Mouse (Mus musculus) embryonic facial prominence, embryonic 13.5 days (tissue): ENCODE data around the gene Tbkbp1. TPM values are rescaled to one million over a fixed set of nuclear protein-coding genes. Genes with fewer than 3 reads are reported as not detected.

ENCODE experiments used
- ATAC-seq: fragments of 200-750 bp; cut with Nextera tagmentation; 2 replicates; pipeline ENCODE4 v1.8.0; 2017; ENCODE audit warnings: low read depth; ENCODE audit not compliant: insufficient number of reproducible peaks, insufficient read depth, low FRiP score, low TSS enrichment
- H3K27ac ChIP-seq: fragments of 300-500 bp; sonication (generic); 2 replicates; pipeline ENCODE4 v1.5.1; 2015; ENCODE audit warnings: moderate library complexity, mild to moderate bottlenecking, inconsistent platforms
- H3K27me3 ChIP-seq: fragments of 300-500 bp; sonication (generic); 2 replicates; pipeline ENCODE4 v1.6.1; 2015; ENCODE audit warnings: mild to moderate bottlenecking, inconsistent platforms
- H3K36me3 ChIP-seq: fragments of 300-500 bp; sonication (generic); 2 replicates; pipeline ENCODE4 v1.6.1; 2015; ENCODE audit warnings: mild to moderate bottlenecking, inconsistent platforms
- H3K4me1 ChIP-seq: fragments of 300-500 bp; sonication (generic); 2 replicates; pipeline ENCODE4 v1.6.1; 2015; ENCODE audit warnings: inconsistent platforms
- H3K4me2 ChIP-seq: fragments of 300-500 bp; sonication (generic); 2 replicates; pipeline ENCODE4 v1.6.1; 2015; ENCODE audit warnings: moderate library complexity, mild to moderate bottlenecking, inconsistent platforms
- H3K4me3 ChIP-seq: fragments of 300-500 bp; sonication (generic); 2 replicates; pipeline ENCODE4 v1.5.1; 2015; ENCODE audit warnings: mild to moderate bottlenecking, inconsistent platforms
- H3K9ac ChIP-seq: fragments of 300-500 bp; sonication (generic); 2 replicates; pipeline ENCODE4 v1.6.1; 2015; ENCODE audit warnings: mild to moderate bottlenecking, inconsistent platforms
- H3K9me3 ChIP-seq: fragments of 300-500 bp; sonication (generic); 2 replicates; pipeline ENCODE4 v1.6.1; 2016; ENCODE audit warnings: inconsistent platforms
- WGBS: fragments of 180-500 bp; shearing (Covaris S2); methylation state at CpG from one replicate; pipeline ENCODE4 v1.1.7; 2015; ENCODE audit warnings: mixed read lengths; 5-methylcytosine and 5-hydroxymethylcytosine counted together
- polyA plus RNA-seq: library from polyadenylated mRNA; unstranded; fragments of >200 nt; fragmentation: Nextera tagmentation; extraction: Ambion mirVana; gene quantifications from 2 replicates; pipeline ENCODE4 v1.2.1, GENCODE M21; 2015

The Tbkbp1 gene
- polyA plus RNA-seq, 1 experiment from 2014 or later: 8.5 TPM

GRCm38 (mm10) chr11:97124266-97125036 is 26.8 kb downstream of the Tbkbp1 start:
- peaks cover 42% of the 10 kb centered on the region for H3K4me1 ChIP-seq
- H3K9ac ChIP-seq: no peak overlapping the region
- H3K27ac ChIP-seq: no peak overlapping the region
- no peaks in the 10 kb centered on the region for H3K36me3 ChIP-seq
- H3K4me2 ChIP-seq: no peak overlapping the region
- ATAC-seq: no peak
- H3K27me3 ChIP-seq: peaks cover 13% of the 10 kb centered on the region
- 44% methylated on average over 10 of the region's 10 CpGs for WGBS
- no peak overlapping the region for H3K4me3 ChIP-seq
- no peaks in the 10 kb centered on the region for H3K9me3 ChIP-seq

- Histone ChIP-seq H3K36me3 (no peaks in the 10 kb centered on the region), H3K4me3 (no peak overlapping the region), H3K9ac (no peak overlapping the region), H3K27me3 (peaks cover 24% of the 10 kb centered on the region), H3K4me2 (no peak overlapping the region; the same call in 1 of the 2 replicates), H3K27ac (no peak overlapping the region), H3K4me1 (peaks cover 35% of the 10 kb centered on the region), H3K9me3 (no peaks in the 10 kb centered on the region)
- 10% methylated on average over 11 of the region's 11 CpGs for WGBS
- ATAC-seq: no peak
Measured at GRCm38 (mm10) chr11:97123282-97123890, 27.9 kb downstream of the Tbkbp1 start.

GRCm38 (mm10) chr11:97120641-97121040 is 30.7 kb downstream of the Tbkbp1 start:
- no peak overlapping the region for H3K4me3 ChIP-seq
- H3K9me3 ChIP-seq: no peaks in the 10 kb centered on the region
- H3K4me1 ChIP-seq: peaks cover 18% of the 10 kb centered on the region
- no peaks in the 10 kb centered on the region for H3K36me3 ChIP-seq
- ATAC-seq: no peak
- no peak overlapping the region for H3K4me2 ChIP-seq
- H3K9ac ChIP-seq: peak overlapping the region; percentile 46; the same call in 1 of the 2 replicates
- H3K27me3 ChIP-seq: peaks cover 41% of the 10 kb centered on the region
- no peak overlapping the region for H3K27ac ChIP-seq
- WGBS: 49% methylated on average over 3 of the region's 3 CpGs

- no peak overlapping the region for H3K9ac ChIP-seq
- H3K4me3 ChIP-seq: no peak overlapping the region
- no peak overlapping the region for H3K27ac ChIP-seq
- H3K4me2 ChIP-seq: no peak overlapping the region
- no peak for ATAC-seq
- no peaks in the 10 kb centered on the region for H3K36me3 ChIP-seq
- peaks cover 45% of the 10 kb centered on the region for H3K27me3 ChIP-seq
- peaks cover 22% of the 10 kb centered on the region for H3K4me1 ChIP-seq
- WGBS: 46% methylated on average over 10 of the region's 10 CpGs
- no peaks in the 10 kb centered on the region for H3K9me3 ChIP-seq
Measured at GRCm38 (mm10) chr11:97120221-97120620, 31.1 kb downstream of the Tbkbp1 start.

- H3K4me3 ChIP-seq: peak overlapping the region; percentile 48; the same call in 1 of the 2 replicates
- peak overlapping the region; percentile 81 for H3K4me2 ChIP-seq
- 7% methylated on average over 11 of the region's 11 CpGs for WGBS
- H3K9me3 ChIP-seq: no peaks in the 10 kb centered on the region
- H3K27me3 ChIP-seq: peaks cover 78% of the 10 kb centered on the region
- H3K36me3 ChIP-seq: no peaks in the 10 kb centered on the region
- no peak for ATAC-seq
- no peak overlapping the region for H3K27ac ChIP-seq
- no peak overlapping the region for H3K9ac ChIP-seq
- peaks cover 32% of the 10 kb centered on the region for H3K4me1 ChIP-seq
Measured at GRCm38 (mm10) chr11:97115797-97116196, 35.5 kb downstream of the Tbkbp1 start.

GRCm38 (mm10) chr11:97114671-97115601 is 36.4 kb downstream of the Tbkbp1 start, which contains the start of gene Tbx21:
Tbx21 (minus strand) TSS chr11:97115331.
- H3K4me2 ChIP-seq: peak within 1 kb of the TSS; percentile 81
- H3K4me1 ChIP-seq: peaks cover 25% of the 10 kb centered on the region
- H3K36me3 ChIP-seq: no peaks in the 10 kb centered on the region
- H3K4me3 ChIP-seq: peak within 1 kb of the TSS; percentile 48
- WGBS: under 1% methylated on average over 81 of the region's 87 CpGs
- no peaks in the 10 kb centered on the region for H3K9me3 ChIP-seq
- peak within 1 kb of the TSS; percentile 64 for H3K9ac ChIP-seq
- H3K27me3 ChIP-seq: peaks cover 76% of the 10 kb centered on the region
- H3K27ac ChIP-seq: no peak within 1 kb of the TSS
- ATAC-seq: no peak

- no peak for ATAC-seq
Measured at GRCm38 (mm10) chr11:97112519-97113125, 38.7 kb downstream of the Tbkbp1 start.

GRCm38 (mm10) chr11:97108976-97109375 is 42.3 kb downstream of the Tbkbp1 start:
- Histone ChIP-seq H3K4me2 (no peak overlapping the region), H3K27me3 (peaks cover 25% of the 10 kb centered on the region), H3K9ac (no peak overlapping the region), H3K4me1 (peaks cover 6% of the 10 kb centered on the region; the same call in 1 of the 2 replicates), H3K36me3 (no peaks in the 10 kb centered on the region), H3K27ac (no peak overlapping the region), H3K4me3 (no peak overlapping the region), H3K9me3 (no peaks in the 10 kb centered on the region)
- WGBS: 74% methylated on average over 16 of the region's 16 CpGs
- ATAC-seq: no peak

More at GRCm38 (mm10) chr11:97112519-97113125, 38.7 kb downstream of the Tbkbp1 start:
- Histone ChIP-seq H3K4me2 (no peak overlapping the region), H3K9me3 (no peaks in the 10 kb centered on the region), H3K27ac (no peak overlapping the region), H3K4me3 (no peak overlapping the region), H3K27me3 (peaks cover 61% of the 10 kb centered on the region), H3K4me1 (peaks cover 25% of the 10 kb centered on the region), H3K9ac (no peak overlapping the region), H3K36me3 (no peaks in the 10 kb centered on the region)
- 82% methylated on average over 9 of the region's 9 CpGs for WGBS

- Histone ChIP-seq H3K36me3 (no peaks in the 10 kb centered on the region), H3K4me3 (no peak overlapping the region), H3K27me3 (peaks cover 18% of the 10 kb centered on the region), H3K9me3 (no peaks in the 10 kb centered on the region), H3K4me2 (no peak overlapping the region), H3K9ac (no peak overlapping the region), H3K27ac (no peak overlapping the region), H3K4me1 (no peaks in the 10 kb centered on the region)
- WGBS: 92% methylated on average over 9 of the region's 9 CpGs
- ATAC-seq: no peak
Measured at GRCm38 (mm10) chr11:97104091-97104483, 47.2 kb downstream of the Tbkbp1 start.

GRCm38 (mm10) chr11:97103163-97104090 is 47.9 kb downstream of the Tbkbp1 start:
- no peak overlapping the region for H3K4me3 ChIP-seq
- ATAC-seq: no peak
- H3K9ac ChIP-seq: no peak overlapping the region
- peaks cover 25% of the 10 kb centered on the region for H3K27me3 ChIP-seq
- no peak overlapping the region for H3K4me2 ChIP-seq
- 90% methylated on average over 10 of the region's 10 CpGs for WGBS
- no peaks in the 10 kb centered on the region for H3K36me3 ChIP-seq
- no peaks in the 10 kb centered on the region for H3K9me3 ChIP-seq
- no peaks in the 10 kb centered on the region for H3K4me1 ChIP-seq
- no peak overlapping the region for H3K27ac ChIP-seq
